Mouse (Mus musculus): ENCODE measurements around the gene Tuba4a.

DNA sequence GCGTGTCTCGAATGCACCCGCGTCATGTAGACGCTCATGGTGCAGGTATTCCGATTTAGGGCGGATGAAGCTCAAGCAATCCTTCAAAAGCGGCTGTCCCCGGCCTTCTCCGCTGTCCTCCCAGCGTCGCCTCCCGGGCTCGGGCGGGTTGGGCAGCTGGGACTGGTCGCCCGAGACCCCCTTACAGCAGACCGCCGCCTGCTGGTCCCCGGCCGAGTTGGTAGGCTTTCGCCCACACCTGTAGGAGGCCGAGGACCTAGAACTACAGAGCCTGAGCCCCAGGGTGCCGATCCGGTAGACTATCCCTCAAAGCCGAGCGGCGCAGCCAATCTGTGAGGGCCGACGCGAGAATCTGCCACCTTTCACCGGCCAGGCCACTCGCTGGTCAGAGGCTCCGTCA, at the start of gene Tuba4a:
- TF ChIP-seq CTCF (IDR thresholded peaks at IDR 0.05; ENCODE audit: low read depth) (peak; percentile 28), EP300 (IDR thresholded peaks at IDR 0.05; ENCODE audit: low read depth) (no peak)
